Mouse (Mus musculus): Measurements from ENCODE around the gene Slc6a17. TPM values are rescaled to one million over a fixed set of nuclear protein-coding genes. Genes with fewer than 3 reads are reported as not detected.

The Slc6a17 gene
- polyA plus RNA-seq, 1 experiment from 2014 or later = 0.02 TPM

DNA sequence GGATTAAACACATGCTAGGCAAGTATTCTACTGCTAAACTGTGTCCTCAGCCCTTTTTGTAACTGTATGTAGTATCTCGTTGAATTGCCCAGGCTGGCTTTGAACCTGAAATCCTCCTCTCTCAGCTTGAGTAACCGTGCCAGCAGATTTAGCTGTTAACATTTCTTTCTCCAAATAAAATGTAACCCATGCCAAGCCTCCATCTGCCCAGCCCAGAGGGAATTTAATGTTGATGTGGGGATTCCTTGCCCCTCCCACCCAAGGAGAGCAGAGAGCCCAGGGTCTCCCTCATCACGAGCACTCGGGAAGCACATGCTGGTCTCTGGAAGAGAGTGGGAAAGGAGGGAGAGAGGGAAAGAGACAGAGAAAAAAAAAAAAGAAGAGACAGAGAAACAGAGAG is 24.8 kb upstream of the Slc6a17 start:
- no peak for TF ChIP-seq CTCF (IDR thresholded peaks at IDR 0.05; ENCODE audit: low read depth)
- no peak for TF ChIP-seq EP300 (IDR thresholded peaks at IDR 0.05; ENCODE audit: low read depth)
- Histone ChIP-seq H3K36me3 (replicated peaks; ENCODE audit: insufficient read depth, low read length) (no peaks in the 10 kb centered on the region), H3K9ac (replicated peaks) (no peak overlapping the region), H3K27ac (ENCODE audit: low read depth) (no peak overlapping the region), H3K9me3 (ENCODE audit: low read length) (no peaks in the 10 kb centered on the region), H3K27me3 (ENCODE audit: insufficient read depth, low read length) (0 out of 2 replicates have a peak, but pooled peaks cover 2% of the 10 kb centered on the region), H3K4me2 (ENCODE audit: low read depth, low read length) (no peak overlapping the region), H3K4me1 (ENCODE audit: insufficient read depth) (no peaks in the 10 kb centered on the region), H3K4me3 (ENCODE audit: low read depth, low read length) (no peak overlapping the region)
- DNase-seq (no peak), ATAC-seq (no peak)
- 55% methylated on average over 4 of the region's 4 CpGs for WGBS (ENCODE audit: insufficient replicate concordance)

DNA sequence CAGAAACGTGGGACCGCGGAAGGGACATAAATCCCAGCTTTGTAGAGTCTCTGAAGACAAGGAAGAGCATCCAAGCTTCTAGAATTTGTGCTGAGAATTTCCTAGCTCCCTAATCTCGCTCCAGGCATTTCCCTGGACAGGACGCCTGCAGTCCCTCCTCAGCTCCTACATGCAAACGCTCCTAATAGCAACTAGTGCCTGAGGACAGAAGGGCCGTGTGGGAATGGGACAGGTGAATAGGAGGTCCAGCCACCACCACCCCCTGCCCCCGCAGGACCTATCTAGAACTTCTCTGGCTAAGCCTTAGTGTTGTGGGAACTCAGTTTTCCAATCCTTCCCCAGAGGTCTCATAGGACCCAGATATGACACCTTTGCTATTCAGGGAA is 19.7 kb upstream of the Slc6a17 start:
- H3K27ac ChIP-seq (ENCODE audit: low read depth) = no peak overlapping the region
- H3K9ac ChIP-seq (replicated peaks) = no peak overlapping the region
- H3K27me3 ChIP-seq (ENCODE audit: insufficient read depth, low read length) = 0 out of 2 replicates have a peak, but pooled peaks cover 2% of the 10 kb centered on the region
- TF ChIP-seq CTCF (IDR thresholded peaks at IDR 0.05; ENCODE audit: low read depth) (no peak), EP300 (IDR thresholded peaks at IDR 0.05; ENCODE audit: low read depth) (no peak)
- no peak overlapping the region for H3K4me3 ChIP-seq (ENCODE audit: low read depth, low read length)
- ATAC-seq = no peak
- no peaks in the 10 kb centered on the region for H3K4me1 ChIP-seq (ENCODE audit: insufficient read depth)
- H3K4me2 ChIP-seq (ENCODE audit: low read depth, low read length) = no peak overlapping the region
- no peak for DNase-seq
- 34% methylated on average over 8 of the region's 8 CpGs for WGBS (ENCODE audit: insufficient replicate concordance)
- H3K9me3 ChIP-seq (ENCODE audit: low read length) = no peaks in the 10 kb centered on the region
- no peaks in the 10 kb centered on the region for H3K36me3 ChIP-seq (replicated peaks; ENCODE audit: insufficient read depth, low read length)

DNA sequence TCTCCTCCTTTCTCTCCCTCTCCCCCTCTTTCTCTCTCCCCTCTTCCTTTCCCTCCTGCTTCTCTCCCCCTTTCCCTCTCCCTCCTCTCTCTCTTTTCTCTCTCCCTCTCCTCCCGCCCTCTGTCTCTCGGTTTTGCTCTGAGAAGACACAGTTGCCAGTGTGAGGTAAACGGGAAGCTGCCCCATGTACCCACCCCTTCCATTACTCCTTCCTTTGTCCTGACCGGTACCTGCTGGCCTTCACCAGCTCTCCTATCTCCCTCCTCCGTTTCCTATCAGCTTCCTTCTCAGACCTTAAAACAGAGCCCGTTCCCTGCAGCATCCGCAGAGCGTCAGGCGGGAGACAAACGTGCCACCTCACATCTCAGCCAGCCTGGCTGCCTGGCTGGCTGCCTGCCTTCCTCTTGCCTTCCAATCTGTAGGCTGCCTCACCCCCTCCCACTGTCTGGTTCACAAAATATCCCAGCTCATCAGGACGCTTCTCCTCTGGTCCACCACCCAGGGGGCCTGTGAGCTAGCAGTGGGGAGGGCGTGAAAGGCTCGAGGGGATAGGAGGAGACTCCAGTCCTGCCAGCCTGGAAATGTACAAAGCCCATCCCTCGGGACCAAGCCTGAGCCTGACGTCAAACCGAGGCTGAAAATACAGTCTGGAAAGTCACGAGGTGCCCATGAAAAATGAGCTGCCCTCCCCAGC is 19.1 kb upstream of the Slc6a17 start:
- no peak overlapping the region for H3K27ac ChIP-seq (ENCODE audit: low read depth)
- H3K4me3 ChIP-seq (ENCODE audit: low read depth, low read length) = no peak overlapping the region
- no peak overlapping the region for H3K9ac ChIP-seq (replicated peaks)
- no peak for TF ChIP-seq CTCF (IDR thresholded peaks at IDR 0.05; ENCODE audit: low read depth)
- no peak for TF ChIP-seq EP300 (IDR thresholded peaks at IDR 0.05; ENCODE audit: low read depth)
- no peaks in the 10 kb centered on the region for H3K4me1 ChIP-seq (ENCODE audit: insufficient read depth)
- no peaks in the 10 kb centered on the region for H3K36me3 ChIP-seq (replicated peaks; ENCODE audit: insufficient read depth, low read length)
- WGBS (ENCODE audit: insufficient replicate concordance) = 8% methylated on average over 17 of the region's 17 CpGs
- DNase-seq (no peak), ATAC-seq (no peak)
- H3K27me3 ChIP-seq (ENCODE audit: insufficient read depth, low read length) = 0 out of 2 replicates have a peak, but pooled peaks cover 2% of the 10 kb centered on the region
- H3K4me2 ChIP-seq (ENCODE audit: low read depth, low read length) = no peak overlapping the region
- no peaks in the 10 kb centered on the region for H3K9me3 ChIP-seq (ENCODE audit: low read length)

DNA sequence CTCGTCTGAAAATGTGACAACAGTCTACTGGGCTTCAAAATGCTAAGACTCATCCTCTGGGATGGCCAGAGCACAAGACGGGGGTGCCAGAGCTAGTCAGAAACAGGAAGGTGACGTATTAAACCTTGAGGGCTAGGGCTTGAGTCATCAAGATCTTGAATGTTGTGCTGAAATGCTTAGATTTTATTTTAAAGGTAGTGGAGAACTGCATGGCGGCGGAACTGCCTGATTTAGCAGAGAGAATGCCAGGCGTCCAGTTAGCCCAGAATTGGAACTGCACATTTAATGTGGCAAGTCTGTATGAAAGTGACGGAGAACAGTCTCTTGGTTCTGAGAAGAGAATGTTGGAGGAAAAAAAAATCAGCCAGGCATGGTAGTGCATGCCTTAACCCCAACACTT is 17.1 kb upstream of the Slc6a17 start:
- TF ChIP-seq CTCF (IDR thresholded peaks at IDR 0.05; ENCODE audit: low read depth) (no peak), EP300 (IDR thresholded peaks at IDR 0.05; ENCODE audit: low read depth) (no peak)
- Histone ChIP-seq H3K9me3 (ENCODE audit: low read length) (no peaks in the 10 kb centered on the region), H3K9ac (replicated peaks) (no peak overlapping the region), H3K27ac (ENCODE audit: low read depth) (no peak overlapping the region), H3K27me3 (ENCODE audit: insufficient read depth, low read length) (0 out of 2 replicates have a peak, but pooled peaks cover 2% of the 10 kb centered on the region), H3K4me3 (ENCODE audit: low read depth, low read length) (no peak overlapping the region), H3K4me2 (ENCODE audit: low read depth, low read length) (no peak overlapping the region), H3K36me3 (replicated peaks; ENCODE audit: insufficient read depth, low read length) (no peaks in the 10 kb centered on the region), H3K4me1 (ENCODE audit: insufficient read depth) (no peaks in the 10 kb centered on the region)
- 66% methylated on average over 7 of the region's 7 CpGs for WGBS (ENCODE audit: insufficient replicate concordance)
- no peak for DNase-seq
- ATAC-seq = no peak

DNA sequence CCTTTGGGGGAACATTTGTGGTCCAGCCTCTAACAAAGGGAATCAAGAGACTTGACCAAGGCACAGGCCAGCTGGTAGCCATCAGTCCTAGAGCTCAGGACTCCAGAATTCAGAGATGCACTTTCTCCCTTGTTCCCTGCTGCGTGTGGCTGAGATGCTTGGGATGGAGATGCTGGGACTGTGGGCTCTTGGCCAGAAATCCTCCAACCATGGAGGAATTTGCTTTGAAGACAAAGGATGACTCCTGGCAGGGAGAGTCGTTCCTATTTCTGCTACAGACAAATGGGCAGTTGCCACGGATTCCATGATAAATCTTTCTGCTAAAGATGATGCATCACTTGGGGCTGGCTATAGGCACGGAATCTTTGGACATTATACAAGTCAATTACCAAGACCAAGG is 15.7 kb upstream of the Slc6a17 start:
- no peak for TF ChIP-seq EP300 (IDR thresholded peaks at IDR 0.05; ENCODE audit: low read depth)
- no peak for TF ChIP-seq CTCF (IDR thresholded peaks at IDR 0.05; ENCODE audit: low read depth)
- 67% methylated on average over 4 of the region's 4 CpGs for WGBS (ENCODE audit: insufficient replicate concordance)
- Histone ChIP-seq H3K27me3 (ENCODE audit: insufficient read depth, low read length) (0 out of 2 replicates have a peak, but pooled peaks cover 2% of the 10 kb centered on the region), H3K27ac (ENCODE audit: low read depth) (no peak overlapping the region), H3K36me3 (replicated peaks; ENCODE audit: insufficient read depth, low read length) (no peaks in the 10 kb centered on the region), H3K4me2 (ENCODE audit: low read depth, low read length) (no peak overlapping the region), H3K9me3 (ENCODE audit: low read length) (no peaks in the 10 kb centered on the region), H3K4me3 (ENCODE audit: low read depth, low read length) (no peak overlapping the region), H3K9ac (replicated peaks) (no peak overlapping the region), H3K4me1 (ENCODE audit: insufficient read depth) (no peaks in the 10 kb centered on the region)
- ATAC-seq (no peak), DNase-seq (no peak)

DNA sequence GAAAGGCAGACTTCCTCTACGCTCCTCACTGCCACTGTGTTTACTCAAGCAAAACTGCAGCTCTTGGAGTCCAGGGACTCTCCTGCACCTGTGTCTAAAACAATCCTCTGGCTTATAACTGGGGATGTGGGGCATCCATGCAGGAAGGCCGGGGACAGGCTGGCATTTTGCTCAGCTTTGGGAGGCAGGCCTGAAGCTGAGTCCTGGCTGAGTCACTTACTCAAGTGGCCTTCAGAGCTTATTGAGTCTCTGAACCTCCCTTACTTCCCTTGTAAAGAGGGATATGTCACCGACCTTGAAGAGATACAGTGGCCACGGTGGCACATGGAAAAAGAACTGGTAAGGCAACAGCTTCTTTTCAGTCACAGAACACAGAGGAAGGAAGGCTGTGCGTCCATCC is 12.8 kb upstream of the Slc6a17 start:
- no peaks in the 10 kb centered on the region for H3K27me3 ChIP-seq (ENCODE audit: insufficient read depth, low read length)
- no peak overlapping the region for H3K27ac ChIP-seq (ENCODE audit: low read depth)
- DNase-seq (no peak), ATAC-seq (no peak)
- H3K4me1 ChIP-seq (ENCODE audit: insufficient read depth) = no peaks in the 10 kb centered on the region
- no peak overlapping the region for H3K9ac ChIP-seq (replicated peaks)
- TF ChIP-seq CTCF (IDR thresholded peaks at IDR 0.05; ENCODE audit: low read depth) (no peak), EP300 (IDR thresholded peaks at IDR 0.05; ENCODE audit: low read depth) (no peak)
- H3K4me3 ChIP-seq (ENCODE audit: low read depth, low read length) = no peak overlapping the region
- H3K4me2 ChIP-seq (ENCODE audit: low read depth, low read length) = no peak overlapping the region
- WGBS (ENCODE audit: insufficient replicate concordance) = 66% methylated on average over 5 of the region's 5 CpGs
- H3K36me3 ChIP-seq (replicated peaks; ENCODE audit: insufficient read depth, low read length) = no peaks in the 10 kb centered on the region
- H3K9me3 ChIP-seq (ENCODE audit: low read length) = no peaks in the 10 kb centered on the region

Measured in liver, postnatal 0 days (tissue).